Mouse (Mus musculus): ENCODE measurements around the gene F830045P16Rik. TPM values are rescaled to one million over a fixed set of nuclear protein-coding genes. Genes with fewer than 3 reads are reported as not detected.

The F830045P16Rik gene
- polyA plus RNA-seq (2015; fragmentation: Nextera tagmentation; extraction: Ambion mirVana): 0.05 TPM in 1 of 2 replicates, not detected in the other

GRCm38 (mm10) chr2:129536377-129536776 is at the start of gene F830045P16Rik:
Gene F830045P16Rik (minus strand): TSS chr2:129536602.
- Histone ChIP-seq H3K4me3 (ENCODE audit: low read depth, low read length) (no peak within 1 kb of the TSS), H3K4me1 (replicated peaks; ENCODE audit: control insufficient read depth, insufficient read depth) (no peaks in the 10 kb centered on the region), H3K4me2 (replicated peaks; ENCODE audit: low read depth) (no peak within 1 kb of the TSS), H3K36me3 (ENCODE audit: control insufficient read depth, insufficient read depth, low read length) (no peaks in the 10 kb centered on the region), H3K27ac (replicated peaks) (no peak within 1 kb of the TSS), H3K9ac (ENCODE audit: low read length) (no peak within 1 kb of the TSS), H3K9me3 (ENCODE audit: control insufficient read depth, low read length) (no peaks in the 10 kb centered on the region), H3K27me3 (ENCODE audit: control insufficient read depth, insufficient read depth, low read length) (no peaks in the 10 kb centered on the region)
- no peak for TF ChIP-seq CTCF (IDR thresholded peaks at IDR 0.05; ENCODE audit: low read depth)
- no peak for TF ChIP-seq EP300 (optimal IDR thresholded peaks at IDR 0.05)
- ATAC-seq (ENCODE audit: low FRiP score, low TSS enrichment) (no peak), DNase-seq (ENCODE audit: low spot score) (no peak)
- 77% methylated on average over 2 of the region's 2 CpGs for WGBS

- 78% methylated on average over 11 of the region's 11 CpGs for WGBS
- no peak for TF ChIP-seq CTCF (IDR thresholded peaks at IDR 0.05; ENCODE audit: low read depth)
- no peak for TF ChIP-seq EP300 (optimal IDR thresholded peaks at IDR 0.05)
- Histone ChIP-seq H3K4me2 (replicated peaks; ENCODE audit: low read depth) (no peak overlapping the region), H3K4me3 (ENCODE audit: low read depth, low read length) (no peak overlapping the region), H3K9me3 (ENCODE audit: control insufficient read depth, low read length) (no peaks in the 10 kb centered on the region), H3K27ac (replicated peaks) (no peak overlapping the region), H3K36me3 (ENCODE audit: control insufficient read depth, insufficient read depth, low read length) (no peaks in the 10 kb centered on the region), H3K9ac (ENCODE audit: low read length) (no peak overlapping the region), H3K27me3 (ENCODE audit: control insufficient read depth, insufficient read depth, low read length) (no peaks in the 10 kb centered on the region), H3K4me1 (replicated peaks; ENCODE audit: control insufficient read depth, insufficient read depth) (no peaks in the 10 kb centered on the region)
- DNase-seq (ENCODE audit: low spot score): no peak
- no peak for ATAC-seq (ENCODE audit: low FRiP score, low TSS enrichment)
Measured at GRCm38 (mm10) chr2:129585904-129586514, 49.6 kb upstream of the F830045P16Rik start.

GRCm38 (mm10) chr2:129584905-129585304 is 48.5 kb upstream of the F830045P16Rik start:
- no peaks in the 10 kb centered on the region for H3K36me3 ChIP-seq (ENCODE audit: control insufficient read depth, insufficient read depth, low read length)
- H3K9ac ChIP-seq (ENCODE audit: low read length): no peak overlapping the region
- H3K27ac ChIP-seq (replicated peaks): no peak overlapping the region
- H3K4me2 ChIP-seq (replicated peaks; ENCODE audit: low read depth): no peak overlapping the region
- H3K4me1 ChIP-seq (replicated peaks; ENCODE audit: control insufficient read depth, insufficient read depth): no peaks in the 10 kb centered on the region
- TF ChIP-seq CTCF (IDR thresholded peaks at IDR 0.05; ENCODE audit: low read depth): no peak
- TF ChIP-seq EP300 (optimal IDR thresholded peaks at IDR 0.05): no peak
- no peaks in the 10 kb centered on the region for H3K9me3 ChIP-seq (ENCODE audit: control insufficient read depth, low read length)
- 14% methylated on average over 1 of the region's 1 CpGs for WGBS
- DNase-seq (ENCODE audit: low spot score) (no peak), ATAC-seq (ENCODE audit: low FRiP score, low TSS enrichment) (no peak)
- H3K4me3 ChIP-seq (ENCODE audit: low read depth, low read length): no peak overlapping the region
- H3K27me3 ChIP-seq (ENCODE audit: control insufficient read depth, insufficient read depth, low read length): no peaks in the 10 kb centered on the region

- H3K27ac ChIP-seq (replicated peaks): no peak overlapping the region
- DNase-seq (ENCODE audit: low spot score) (no peak), ATAC-seq (ENCODE audit: low FRiP score, low TSS enrichment) (no peak)
- H3K4me1 ChIP-seq (replicated peaks; ENCODE audit: control insufficient read depth, insufficient read depth): no peaks in the 10 kb centered on the region
- H3K9me3 ChIP-seq (ENCODE audit: control insufficient read depth, low read length): no peaks in the 10 kb centered on the region
- no peaks in the 10 kb centered on the region for H3K27me3 ChIP-seq (ENCODE audit: control insufficient read depth, insufficient read depth, low read length)
- H3K9ac ChIP-seq (ENCODE audit: low read length): no peak overlapping the region
- WGBS: 81% methylated on average over 4 of the region's 4 CpGs
- no peaks in the 10 kb centered on the region for H3K36me3 ChIP-seq (ENCODE audit: control insufficient read depth, insufficient read depth, low read length)
- H3K4me2 ChIP-seq (replicated peaks; ENCODE audit: low read depth): no peak overlapping the region
- H3K4me3 ChIP-seq (ENCODE audit: low read depth, low read length): no peak overlapping the region
- TF ChIP-seq EP300 (optimal IDR thresholded peaks at IDR 0.05) (no peak), CTCF (IDR thresholded peaks at IDR 0.05; ENCODE audit: low read depth) (no peak)
Measured at GRCm38 (mm10) chr2:129582261-129582660, 45.9 kb upstream of the F830045P16Rik start.

GRCm38 (mm10) chr2:129581826-129582225 is 45.4 kb upstream of the F830045P16Rik start:
- Histone ChIP-seq H3K9me3 (ENCODE audit: control insufficient read depth, low read length) (no peaks in the 10 kb centered on the region), H3K4me2 (replicated peaks; ENCODE audit: low read depth) (no peak overlapping the region), H3K27ac (replicated peaks) (no peak overlapping the region), H3K4me3 (ENCODE audit: low read depth, low read length) (no peak overlapping the region), H3K36me3 (ENCODE audit: control insufficient read depth, insufficient read depth, low read length) (no peaks in the 10 kb centered on the region), H3K27me3 (ENCODE audit: control insufficient read depth, insufficient read depth, low read length) (no peaks in the 10 kb centered on the region), H3K4me1 (replicated peaks; ENCODE audit: control insufficient read depth, insufficient read depth) (no peaks in the 10 kb centered on the region), H3K9ac (ENCODE audit: low read length) (no peak overlapping the region)
- no peak for DNase-seq (ENCODE audit: low spot score)
- 43% methylated on average over 3 of the region's 3 CpGs for WGBS
- no peak for ATAC-seq (ENCODE audit: low FRiP score, low TSS enrichment)
- no peak for TF ChIP-seq EP300 (optimal IDR thresholded peaks at IDR 0.05)
- TF ChIP-seq CTCF (IDR thresholded peaks at IDR 0.05; ENCODE audit: low read depth): no peak

GRCm38 (mm10) chr2:129580656-129581055 is 44.3 kb upstream of the F830045P16Rik start:
- Histone ChIP-seq H3K36me3 (ENCODE audit: control insufficient read depth, insufficient read depth, low read length) (no peaks in the 10 kb centered on the region), H3K4me1 (replicated peaks; ENCODE audit: control insufficient read depth, insufficient read depth) (no peaks in the 10 kb centered on the region), H3K27me3 (ENCODE audit: control insufficient read depth, insufficient read depth, low read length) (no peaks in the 10 kb centered on the region), H3K9ac (ENCODE audit: low read length) (no peak overlapping the region), H3K4me2 (replicated peaks; ENCODE audit: low read depth) (no peak overlapping the region), H3K4me3 (ENCODE audit: low read depth, low read length) (no peak overlapping the region), H3K9me3 (ENCODE audit: control insufficient read depth, low read length) (no peaks in the 10 kb centered on the region), H3K27ac (replicated peaks) (no peak overlapping the region)
- 58% methylated on average over 4 of the region's 4 CpGs for WGBS
- ATAC-seq (ENCODE audit: low FRiP score, low TSS enrichment) (no peak), DNase-seq (ENCODE audit: low spot score) (no peak)
- TF ChIP-seq EP300 (optimal IDR thresholded peaks at IDR 0.05) (no peak), CTCF (IDR thresholded peaks at IDR 0.05; ENCODE audit: low read depth) (no peak)

Measured in stomach, postnatal 0 days (tissue).